Comparison of ENCODE assay signal across 9 mouse cellular contexts in the genomic region with DNA sequence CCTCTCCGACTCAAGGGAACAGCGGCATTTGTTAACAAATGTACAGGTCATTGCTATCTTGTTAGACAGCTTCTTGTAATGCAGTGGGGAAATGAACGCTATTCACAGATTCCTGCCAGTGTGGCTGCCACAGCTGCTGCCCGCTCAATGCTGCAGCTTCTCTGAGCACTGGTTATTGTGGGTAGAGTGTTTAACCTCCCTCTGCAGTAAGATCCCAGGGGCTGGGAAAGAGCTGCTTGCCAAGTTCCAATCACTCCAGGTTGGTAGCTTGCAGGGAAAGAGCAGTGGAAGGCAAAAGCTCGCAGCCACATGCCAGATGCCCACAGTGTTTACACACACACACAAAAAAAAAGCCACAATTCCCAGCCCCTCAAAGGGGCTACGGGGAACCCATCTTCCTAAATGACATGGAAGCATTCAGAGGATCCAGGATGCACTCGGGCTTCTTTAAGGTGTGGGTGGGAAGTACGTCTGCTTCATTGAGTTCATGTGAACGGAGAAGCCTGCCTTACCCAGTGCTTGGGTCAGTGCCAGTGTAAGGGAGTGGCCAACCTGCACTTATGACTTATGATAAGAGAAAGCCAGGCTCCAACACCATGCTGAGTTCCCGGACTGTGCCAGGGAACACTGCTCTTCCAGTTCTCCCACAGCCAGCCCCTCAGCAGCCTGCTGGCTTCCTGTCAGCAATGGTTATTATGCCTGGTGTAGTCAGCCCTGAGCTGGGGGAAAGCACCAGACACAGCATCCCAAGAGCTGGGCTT. TPM values are rescaled to one million over a fixed set of nuclear protein-coding genes. Genes with fewer than 3 reads are reported as not detected.
A peak's percentile ranks its signal among the peaks of the same experiment; 100 is the strongest.
DNase-seq lines count a peak whose midpoint lies in the region; ATAC-seq lines count a peak whose summit lies in the region.
"Had no signal": no experiment of that assay in that cellular context is flagged by ENCODE, and none has a peak within 500 bp of the region (broad histone marks: within the 10 kb centered on the region; RNA-seq: fewer than 3 reads in every experiment).

No protein-coding gene starts in this region.

- DNase-seq in hindbrain, embryonic 10.5 days (ENCODE audit: low spot score): no peak
- DNase-seq in MN1 (ENCODE audit: low spot score): peak; percentile 83
- DNase-seq in cerebellum, adult 8-10 months: peak; percentile 61
- peak; percentile 44 for DNase-seq in heart, postnatal 25 days (ENCODE audit: low spot score)
- DNase-seq in lung, postnatal 4 days: peak; percentile 69 to 76
- no peak for DNase-seq in natural killer cell, adult 2 months (ENCODE audit: low spot score in 2 of 2)
- DNase-seq in thymus, postnatal 14 days: no peak

- H3K27ac ChIP-seq in hindbrain, embryonic 13.5 days: peak overlapping the region; percentile 63
- H3K27ac ChIP-seq in hindbrain, embryonic 10.5 days: no peak overlapping the region

- H3K4me3 ChIP-seq in hindbrain, embryonic 13.5 days: no peak overlapping the region
- H3K4me3 ChIP-seq in hindbrain, embryonic 10.5 days: no peak overlapping the region

- H3K27me3 ChIP-seq in hindbrain, embryonic 13.5 days: no peaks in the 10 kb centered on the region
- no peaks in the 10 kb centered on the region for H3K27me3 ChIP-seq in hindbrain, embryonic 10.5 days (ENCODE audit: insufficient read depth, poor library complexity, severe bottlenecking)

- no peaks in the 10 kb centered on the region for H3K36me3 ChIP-seq in hindbrain, embryonic 13.5 days
- no peaks in the 10 kb centered on the region for H3K36me3 ChIP-seq in hindbrain, embryonic 10.5 days

- peak; percentile 60; the same call in 1 of the 2 replicates for ATAC-seq in hindbrain, embryonic 13.5 days (ENCODE audit: low FRiP score)

- 52% methylated on average over 10 of the region's 10 CpGs for WGBS in hindbrain, embryonic 13.5 days
- WGBS in hindbrain, embryonic 10.5 days: 84% methylated on average over 10 of the region's 10 CpGs

- no peaks in the 10 kb centered on the region for H3K9me3 ChIP-seq in hindbrain, embryonic 13.5 days
- H3K9me3 ChIP-seq in hindbrain, embryonic 10.5 days: no peaks in the 10 kb centered on the region

- no peak overlapping the region for H3K9ac ChIP-seq in hindbrain, embryonic 13.5 days

- intact Hi-C loops in heart, postnatal 25 days (cut with DNase I): no loop called here

- H3K4me1 ChIP-seq in hindbrain, embryonic 13.5 days (replicated peaks): peaks cover 44% of the 10 kb centered on the region
- H3K4me1 ChIP-seq in hindbrain, embryonic 10.5 days (replicated peaks): peaks cover 20% of the 10 kb centered on the region

- no peak overlapping the region for H3K4me2 ChIP-seq in hindbrain, embryonic 13.5 days

RNA-seq across cellular contexts. Expression of a gene that starts 14.2 kb away (rescaled TPM):
- polyA plus RNA-seq in hindbrain, embryonic 13.5 days (2015; fragmentation: Nextera tagmentation; extraction: Ambion mirVana): 15.1 and 18.6 TPM in 2 replicates
- polyA plus RNA-seq in hindbrain, embryonic 10.5 days (2016; fragmentation: Nextera tagmentation; extraction: Ambion mirVana): 14.8 and 17.0 TPM in 2 replicates
- total RNA-seq in heart, postnatal 25 days (2021): 10 to 100 TPM; 64.4 to 68.1 TPM

RNA-seq across cellular contexts. Expression of a gene that starts 44.9 kb away (rescaled TPM):
- not detected in 2 replicates for polyA plus RNA-seq in hindbrain, embryonic 13.5 days (2015; fragmentation: Nextera tagmentation; extraction: Ambion mirVana)
- not detected in 2 replicates for polyA plus RNA-seq in hindbrain, embryonic 10.5 days (2016; fragmentation: Nextera tagmentation; extraction: Ambion mirVana)
- total RNA-seq in heart, postnatal 25 days (2021): not detected
- total RNA-seq: ES-E14 had no signal

Comparison
In these comparisons a context has a peak if more than half of its experiments do, and no peak if none do; other contexts are left out.
1. DNase-seq: peak in MN1 (single experiment), cerebellum, adult 8-10 months (single experiment), heart, postnatal 25 days (single experiment) and lung, postnatal 4 days (2 of 2); none in hindbrain, embryonic 10.5 days (single experiment), natural killer cell, adult 2 months (0 of 2) and thymus, postnatal 14 days (single experiment).